Mouse (Mus musculus) gastrocnemius, postnatal 4 days (tissue): ENCODE measurements around the gene Kmo. TPM values are rescaled to one million over a fixed set of nuclear protein-coding genes. Genes with fewer than 3 reads are reported as not detected.
A peak's percentile ranks its signal among the peaks of the same experiment; 100 is the strongest.

ENCODE experiments used
- DNase-seq, 2 experiments: peaks; one replicate each; pipeline ENCODE4 v3.0.0; 2021 to 2022; ENCODE audit warnings: low spot score in 2 of 2, mixed read lengths in 2 of 2
- long read RNA-seq, 2 experiments: library from polyadenylated mRNA; stranded (forward); transcript quantifications; one replicate each; pipeline ENCODE4 v2.0.0; 2021
- total RNA-seq, 2 experiments: library from RNA; stranded (reverse); gene quantifications; 2 replicates each; pipeline ENCODE4 v1.2.3; 2021

The Kmo gene
- total RNA-seq = under 1 TPM; 0.31 to 0.34 TPM
- long read RNA-seq, experiment 1, partial matches to known transcripts = 0 of 2 reads
- long read RNA-seq, experiment 1, other reads (novel, unspliced or antisense) = 2 of 2 reads
- long read RNA-seq, experiment 2, partial matches to known transcripts = 0 of 1 reads
- long read RNA-seq, experiment 2, other reads (novel, unspliced or antisense) = 1 of 1 reads

DNA sequence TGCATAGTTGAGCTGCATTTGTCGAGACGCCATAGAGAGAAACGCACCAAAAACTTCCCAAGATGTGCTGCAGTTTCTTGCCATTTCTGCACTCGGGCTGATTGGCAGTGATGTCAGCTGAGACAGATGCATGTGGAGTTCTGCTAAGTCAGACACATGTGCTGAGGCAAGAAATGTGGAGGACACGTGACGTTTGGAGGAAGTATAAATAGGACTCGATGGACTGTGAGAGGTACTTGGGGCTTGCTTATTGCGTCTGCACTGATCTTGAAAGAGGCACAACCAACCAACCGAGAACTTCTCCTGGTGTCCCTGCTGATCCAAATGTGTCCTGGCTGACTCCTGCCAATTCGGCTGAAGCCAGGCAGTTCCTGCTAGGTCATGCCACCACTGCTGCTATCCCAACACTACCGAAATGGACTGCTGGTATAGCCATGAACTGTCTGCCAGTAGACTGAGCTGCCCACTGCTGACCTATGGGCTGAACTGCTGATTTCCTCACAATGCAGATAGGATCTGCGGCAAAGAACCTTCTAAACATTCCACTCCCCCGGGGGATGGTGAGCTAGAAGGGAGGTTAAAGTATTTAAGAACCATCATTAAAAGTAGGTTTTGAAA lies at the start of gene Kmo:
TSS of gene Kmo (plus strand) at position 568 of the 618 bp plus-strand sequence.
- DNase-seq = no peak

- DNase-seq = no peak
Observed at GRCm38 (mm10) chr1:175574129-175574528, 46.1 kb upstream of the Kmo start.

GRCm38 (mm10) chr1:175578425-175579096 lies 41.6 kb upstream of the Kmo start:
- no peak for DNase-seq

- DNase-seq = no peak
Observed at GRCm38 (mm10) chr1:175579598-175580235, 40.5 kb upstream of the Kmo start.

DNA sequence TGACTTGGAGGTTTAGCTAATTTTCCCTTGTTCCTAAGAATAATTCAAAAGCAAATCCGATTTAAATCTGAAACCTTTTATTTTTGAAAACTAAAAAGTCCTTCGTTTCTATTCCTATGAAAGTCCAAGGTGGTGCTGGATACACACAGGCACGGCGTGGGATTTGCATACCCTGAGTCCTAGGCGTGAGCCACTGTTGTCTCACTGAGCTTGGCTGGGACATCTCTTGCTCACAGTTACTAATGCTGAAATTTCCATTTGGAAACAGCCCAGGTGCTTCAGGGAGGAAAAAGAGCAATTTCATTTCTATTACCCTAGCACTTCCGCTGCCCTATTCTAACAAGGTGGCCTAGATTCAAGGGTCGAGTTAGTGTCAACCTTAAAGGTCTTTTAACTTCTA lies 39.8 kb upstream of the Kmo start:
- DNase-seq = no peak

DNA sequence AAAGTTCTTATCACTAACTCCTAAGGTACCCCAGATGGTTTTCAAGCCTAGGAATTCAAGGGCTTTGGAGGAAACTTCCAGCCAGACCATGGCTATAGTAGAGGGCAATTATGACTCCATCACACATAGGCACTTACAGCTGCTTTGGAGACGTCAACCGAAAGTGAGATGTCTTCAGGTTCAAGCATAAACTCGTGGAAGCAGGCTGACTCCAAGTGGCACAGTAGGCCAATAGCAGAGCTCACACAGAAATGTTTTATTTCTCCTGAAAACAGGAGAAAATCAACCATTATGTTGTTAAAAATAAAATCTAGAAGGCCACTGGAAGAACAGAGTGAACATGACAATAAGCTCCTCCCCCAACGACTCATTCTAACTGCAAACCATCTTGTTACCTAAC lies 37.4 kb upstream of the Kmo start:
- no peak for DNase-seq

GRCm38 (mm10) chr1:175585267-175585666 lies 34.9 kb upstream of the Kmo start:
- DNase-seq = no peak

GRCm38 (mm10) chr1:175586656-175587055 lies 33.5 kb upstream of the Kmo start:
- DNase-seq = no peak

- DNase-seq = no peak
Observed at GRCm38 (mm10) chr1:175592832-175593231, 27.3 kb upstream of the Kmo start.

- no peak for DNase-seq
Observed at GRCm38 (mm10) chr1:175602231-175602630, 17.9 kb upstream of the Kmo start.

DNA sequence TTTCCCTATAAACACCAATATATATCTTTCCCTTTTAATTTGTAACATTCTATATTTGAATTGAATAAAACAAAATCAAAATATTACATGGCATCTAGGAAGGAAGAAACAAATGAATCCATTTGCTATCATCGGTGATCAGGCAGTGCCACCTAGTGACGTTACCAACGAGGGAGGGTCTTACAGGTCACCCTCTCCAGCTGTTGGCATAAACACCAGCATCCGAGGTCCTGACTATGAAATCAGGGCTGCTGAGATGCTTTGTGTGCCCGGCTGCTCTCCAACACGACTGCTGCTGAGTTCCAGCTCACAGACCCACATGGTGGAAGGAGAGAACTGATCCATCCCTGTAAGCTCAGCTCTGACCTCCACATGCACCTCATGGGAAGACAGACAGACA lies 16.8 kb upstream of the Kmo start:
- no peak for DNase-seq

DNA sequence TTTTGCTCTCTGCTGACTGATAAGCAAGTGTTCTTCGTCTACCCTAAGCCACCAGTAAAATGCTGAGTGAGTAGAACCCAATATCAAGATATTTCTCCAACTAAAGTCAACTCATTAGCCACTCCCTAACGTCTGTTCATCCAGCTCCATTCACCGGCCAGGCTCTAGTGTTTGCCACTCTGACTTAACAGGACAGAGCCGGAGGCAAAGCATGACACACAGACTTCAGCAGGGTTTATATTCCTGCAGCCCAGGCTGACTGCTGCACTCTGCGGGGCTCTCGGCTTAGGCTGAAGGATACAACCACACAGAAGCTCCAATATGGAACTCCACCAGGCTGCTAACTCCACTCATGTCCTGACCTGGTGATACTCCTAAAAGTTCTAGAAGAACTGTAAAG lies 12.9 kb upstream of the Kmo start:
- DNase-seq = no peak

- no peak for DNase-seq
Observed at GRCm38 (mm10) chr1:175607838-175608585, 12.2 kb upstream of the Kmo start.

- DNase-seq = no peak
Observed at GRCm38 (mm10) chr1:175608708-175609107, 11.5 kb upstream of the Kmo start.

- DNase-seq = no peak
Observed at GRCm38 (mm10) chr1:175614992-175615391, 5.2 kb upstream of the Kmo start.

DNA sequence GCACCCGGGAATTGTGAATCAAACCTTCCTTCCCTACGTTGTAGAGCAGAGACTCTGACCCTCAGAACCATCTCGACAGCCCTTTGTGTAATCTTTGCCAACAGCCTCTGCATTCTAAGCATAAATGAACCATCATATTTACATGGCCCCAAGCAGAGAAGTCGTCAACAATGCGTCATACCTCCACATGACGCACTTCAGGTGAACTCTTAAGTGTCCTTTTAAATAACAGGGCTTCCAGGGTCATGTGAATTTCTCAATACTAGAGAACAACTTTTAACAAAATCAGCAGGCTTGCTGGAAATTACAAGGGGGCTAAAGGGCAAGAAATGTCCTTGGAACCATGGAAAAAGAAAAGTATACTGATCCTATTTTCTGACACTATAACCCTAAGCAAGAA lies 3.5 kb downstream of the Kmo start:
- no peak for DNase-seq

DNA sequence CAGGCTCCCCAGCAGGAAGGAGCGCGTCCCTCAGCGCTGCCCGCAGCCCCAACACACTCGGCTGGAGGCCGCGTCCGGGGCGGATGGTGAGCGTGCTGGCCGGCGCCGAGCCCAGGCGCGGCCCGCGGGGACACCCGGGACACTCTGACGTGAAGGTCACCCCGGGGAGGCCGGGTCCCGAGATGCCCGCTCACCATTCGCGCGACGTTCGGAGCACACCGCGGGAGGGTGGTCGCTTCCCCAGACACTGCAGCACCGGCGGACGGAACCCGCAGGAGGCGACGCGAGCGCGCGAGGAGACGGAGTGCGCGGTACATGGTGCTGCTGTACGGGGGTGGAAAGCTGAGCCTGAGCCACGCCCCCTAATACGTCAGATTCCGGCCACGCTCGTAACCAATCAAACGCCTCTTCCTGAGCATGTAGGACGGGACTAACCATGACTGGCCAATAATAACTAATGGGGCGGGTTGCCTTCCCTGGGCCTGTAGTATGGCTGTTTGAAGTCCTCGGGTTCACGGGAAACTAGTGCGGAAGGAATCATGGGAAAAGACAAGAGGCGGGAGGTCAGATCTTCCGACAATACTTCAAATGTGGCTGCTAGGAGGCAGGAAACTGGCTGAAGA lies 5.2 kb downstream of the Kmo start, which contains the start of gene Fh1:
TSS of gene Fh1 (minus strand) at position 379 of the 623 bp plus-strand sequence.
- DNase-seq = peak; percentile 81 to 95

DNA sequence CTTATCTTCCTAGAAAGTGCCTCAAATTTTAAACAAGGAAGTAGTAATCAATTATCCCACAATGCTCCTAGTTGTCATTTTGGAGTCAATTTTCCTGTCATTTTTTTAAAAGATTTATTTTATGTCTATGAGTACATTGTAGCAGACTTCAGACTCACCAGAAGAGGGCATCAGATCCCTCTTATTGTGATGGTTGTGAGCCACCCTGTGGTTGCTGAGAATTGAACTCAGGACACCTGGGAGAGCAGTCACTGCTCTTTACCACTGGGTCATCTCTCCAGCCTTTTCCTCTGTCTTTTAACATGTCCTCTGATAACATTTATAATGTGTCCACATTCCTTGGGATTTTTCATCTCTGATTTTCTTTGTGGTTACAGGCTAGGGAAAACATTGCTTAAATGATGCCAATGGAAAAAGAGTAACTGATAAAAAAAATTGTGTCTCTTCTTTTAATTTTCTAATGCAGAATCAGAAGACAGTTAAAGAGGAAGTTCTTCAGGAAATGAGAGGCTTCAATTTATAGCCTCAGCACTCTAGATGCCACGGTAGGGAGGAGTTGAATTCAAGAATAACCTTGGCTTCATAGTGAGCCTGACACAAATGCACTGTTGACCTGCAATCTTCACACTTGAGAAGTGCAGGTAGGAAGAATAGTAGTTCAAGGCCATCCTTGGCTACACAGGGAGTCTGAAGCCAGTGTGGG lies 6.0 kb downstream of the Kmo start:
- DNase-seq = no peak

DNA sequence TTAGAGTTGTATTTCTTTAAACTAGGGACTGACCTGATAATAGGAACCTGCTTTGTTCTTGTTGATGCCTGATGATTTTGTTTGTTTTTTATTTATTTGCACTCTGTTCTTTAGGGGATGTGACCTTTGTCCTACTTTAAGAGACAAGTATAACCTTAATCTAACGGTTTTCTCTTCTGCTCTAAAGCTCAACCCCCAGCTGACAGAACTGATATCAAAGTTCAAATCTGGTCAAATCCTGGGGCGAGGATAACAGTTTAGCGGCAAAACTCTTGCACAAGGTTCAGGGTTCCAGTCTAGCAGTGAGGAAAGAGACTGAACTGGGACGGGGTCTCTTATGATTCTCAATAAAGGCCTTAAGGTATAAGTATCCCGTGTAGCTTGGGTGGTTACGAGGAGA lies 9.1 kb downstream of the Kmo start:
- no peak for DNase-seq

DNA sequence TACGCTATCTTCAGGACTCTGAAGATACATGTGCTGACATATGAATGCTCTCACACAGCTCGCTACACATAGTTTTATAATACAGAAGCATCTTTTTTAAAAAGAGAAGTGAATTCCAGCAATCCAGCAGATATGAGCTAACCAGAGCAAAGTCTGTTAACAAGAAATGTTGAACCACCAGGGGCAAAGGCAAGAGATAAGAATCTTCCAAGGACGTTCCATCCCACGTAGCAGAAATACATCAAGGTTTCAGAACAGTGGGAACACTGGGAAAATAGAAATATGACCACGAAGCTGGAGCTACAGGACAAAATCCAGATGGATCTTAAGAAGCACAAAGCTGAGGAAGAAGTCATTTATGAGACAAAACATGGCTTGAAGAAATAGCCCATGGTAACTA lies 10.2 kb downstream of the Kmo start:
- no peak for DNase-seq
